Mouse (Mus musculus): ENCODE results near the gene P2rx6. TPM values are rescaled to one million over a fixed set of nuclear protein-coding genes. Genes with fewer than 3 reads are reported as not detected.
A peak's percentile ranks its signal among the peaks of the same experiment; 100 is the strongest.

P2rx6 gene
- polyA plus RNA-seq, 2 experiments = 0.06 TPM; not detected in 1

DNA sequence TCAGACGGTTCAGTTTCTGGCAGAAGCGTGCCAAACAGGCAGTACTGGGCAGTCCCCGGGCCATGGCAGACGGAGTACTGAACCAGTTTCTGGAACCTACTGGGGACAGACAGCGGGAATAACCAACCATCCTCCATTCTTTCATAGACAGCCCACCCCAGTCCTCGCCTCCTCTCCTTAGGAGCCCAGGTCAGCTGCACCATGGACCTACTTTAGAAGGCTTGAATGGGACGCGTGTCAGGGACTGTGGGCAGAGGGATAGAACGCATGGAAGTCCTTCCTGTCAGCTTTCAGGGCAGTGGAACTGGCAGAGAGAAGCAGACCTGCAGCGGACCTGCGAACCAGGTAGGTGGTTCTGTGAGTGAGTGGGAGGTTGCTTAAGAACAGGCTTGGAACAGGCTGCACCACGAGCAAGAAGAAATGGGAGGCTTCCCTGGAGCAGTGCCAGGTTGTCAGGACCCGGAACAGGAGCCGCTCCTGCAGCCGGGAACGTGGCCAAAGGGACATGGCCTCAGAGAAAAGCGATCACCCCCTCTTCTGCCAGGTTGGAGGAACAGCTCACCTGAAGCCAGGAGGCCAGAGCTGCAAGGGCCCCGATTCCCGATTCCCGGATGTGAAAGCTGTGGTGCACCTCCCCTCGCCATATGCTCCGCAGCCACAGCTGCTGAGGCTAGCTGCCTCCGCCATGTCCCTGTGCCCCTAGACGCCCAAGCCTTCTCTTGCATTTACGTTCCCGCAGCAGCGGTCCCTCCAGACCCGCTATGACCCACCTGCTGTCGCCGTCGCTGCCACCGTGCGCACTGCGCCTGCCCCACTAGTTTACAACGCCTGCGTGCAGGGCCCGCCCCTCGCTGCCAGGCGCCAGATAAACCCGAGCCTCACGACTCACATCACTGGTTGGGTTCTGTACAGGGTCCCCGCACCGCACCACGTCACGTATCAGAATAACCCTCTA, 14.5 kb downstream of the P2rx6 start:
- Histone ChIP-seq H3K9me3 (ENCODE audit: control insufficient read depth, low read length) (no peaks in the 10 kb centered on the region), H3K27ac (no peak overlapping the region), H3K4me3 (ENCODE audit: insufficient read depth in 1 of 2, low read depth in 2 of 2, low read length in 2 of 2) (peak overlapping the region; percentile 47 to 52), H3K4me2 (ENCODE audit: low read depth) (peak overlapping the region; percentile 68), H3K36me3 (replicated peaks; ENCODE audit: control insufficient read depth, insufficient read depth, low read depth) (no peaks in the 10 kb centered on the region), H3K27me3 (ENCODE audit: control insufficient read depth, insufficient read depth, low read length) (peaks cover 8% of the 10 kb centered on the region), H3K9ac (replicated peaks) (peak overlapping the region; percentile 20; the same call in 1 of the 2 replicates), H3K4me1 (replicated peaks; ENCODE audit: control insufficient read depth in 2 of 2, insufficient read depth in 2 of 2, low read length in 1 of 2) (no peaks in the 10 kb centered on the region)
- 13% methylated on average over 44 of the region's 45 CpGs for WGBS (ENCODE audit: insufficient replicate concordance)
- peak; percentile 52 for ATAC-seq (ENCODE audit: insufficient read depth)
- no peak for DNase-seq (ENCODE audit: low read depth in 3 of 3, low spot score in 3 of 3)
- no peak for TF ChIP-seq EP300 (IDR thresholded peaks at IDR 0.05; ENCODE audit: low read depth)
- TF ChIP-seq CTCF (IDR thresholded peaks at IDR 0.05; ENCODE audit: low read depth) = no peak

- DNase-seq (ENCODE audit: low read depth in 3 of 3, low spot score in 3 of 3) = no peak
- Histone ChIP-seq H3K4me1 (replicated peaks; ENCODE audit: control insufficient read depth in 2 of 2, insufficient read depth in 2 of 2, low read length in 1 of 2) (no peaks in the 10 kb centered on the region), H3K27me3 (ENCODE audit: control insufficient read depth, insufficient read depth, low read length) (peaks cover 8% of the 10 kb centered on the region), H3K4me2 (ENCODE audit: low read depth) (peak overlapping the region; percentile 68), H3K36me3 (replicated peaks; ENCODE audit: control insufficient read depth, insufficient read depth, low read depth) (no peaks in the 10 kb centered on the region), H3K4me3 (ENCODE audit: insufficient read depth in 1 of 2, low read depth in 2 of 2, low read length in 2 of 2) (no peak overlapping the region; a peak in 1 of 4 replicates), H3K27ac (no peak overlapping the region), H3K9ac (replicated peaks) (no peak overlapping the region), H3K9me3 (ENCODE audit: control insufficient read depth, low read length) (no peaks in the 10 kb centered on the region)
- ATAC-seq (ENCODE audit: insufficient read depth) = no peak
- 26% methylated on average over 8 of the region's 8 CpGs for WGBS (ENCODE audit: insufficient replicate concordance)
- TF ChIP-seq CTCF (IDR thresholded peaks at IDR 0.05; ENCODE audit: low read depth) (no peak), EP300 (IDR thresholded peaks at IDR 0.05; ENCODE audit: low read depth) (no peak)
These were observed 15.1 kb downstream of the P2rx6 start for GRCm38 (mm10) chr16:17576825-17577215.

GRCm38 (mm10) chr16:17583064-17583463, 21.4 kb downstream of the P2rx6 start, which contains the start of gene Slc7a4:
Gene Slc7a4 (minus strand): TSS chr16:17583214.
- TF ChIP-seq EP300 (IDR thresholded peaks at IDR 0.05; ENCODE audit: low read depth) = no peak
- peak; percentile 84 for TF ChIP-seq CTCF (IDR thresholded peaks at IDR 0.05; ENCODE audit: low read depth)
- H3K36me3 ChIP-seq (replicated peaks; ENCODE audit: control insufficient read depth, insufficient read depth, low read depth) = no peaks in the 10 kb centered on the region
- H3K27ac ChIP-seq = no peak within 1 kb of the TSS
- H3K9me3 ChIP-seq (ENCODE audit: control insufficient read depth, low read length) = no peaks in the 10 kb centered on the region; the same call in 1 of the 2 replicates
- ATAC-seq (ENCODE audit: insufficient read depth) (no peak), DNase-seq (ENCODE audit: low read depth in 3 of 3, low spot score in 3 of 3) (peak in 1 of 3 experiments; percentile 17)
- no peaks in the 10 kb centered on the region for H3K4me1 ChIP-seq (replicated peaks; ENCODE audit: control insufficient read depth in 2 of 2, insufficient read depth in 2 of 2, low read length in 1 of 2)
- H3K27me3 ChIP-seq (ENCODE audit: control insufficient read depth, insufficient read depth, low read length) = no peaks in the 10 kb centered on the region
- WGBS (ENCODE audit: insufficient replicate concordance) = 25% methylated on average over 8 of the region's 8 CpGs
- no peak within 1 kb of the TSS for H3K4me3 ChIP-seq (ENCODE audit: insufficient read depth in 1 of 2, low read depth in 2 of 2, low read length in 2 of 2)
- no peak within 1 kb of the TSS for H3K9ac ChIP-seq (replicated peaks)
- no peak within 1 kb of the TSS for H3K4me2 ChIP-seq (ENCODE audit: low read depth)

DNA sequence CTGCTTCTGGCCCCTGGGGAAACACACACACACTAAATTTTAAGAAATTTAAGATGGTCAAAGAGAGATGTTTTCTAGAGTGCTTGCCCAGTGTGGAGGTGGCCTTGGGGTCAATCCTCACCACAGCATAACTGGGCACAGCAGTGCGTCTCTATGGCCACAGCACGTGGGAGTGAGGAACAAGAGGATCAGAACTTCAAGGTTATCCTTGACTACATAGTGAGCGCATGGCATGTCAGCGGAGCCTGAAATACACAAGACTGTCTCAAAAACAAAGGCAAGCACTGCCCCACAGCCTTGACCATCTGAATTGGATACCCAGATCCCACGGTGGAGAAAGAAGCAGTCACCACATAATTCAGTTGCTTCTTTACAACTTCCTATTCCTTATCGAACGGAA, 22.9 kb downstream of the P2rx6 start:
- Histone ChIP-seq H3K9me3 (ENCODE audit: control insufficient read depth, low read length) (no peaks in the 10 kb centered on the region; the same call in 1 of the 2 replicates), H3K4me1 (replicated peaks; ENCODE audit: control insufficient read depth in 2 of 2, insufficient read depth in 2 of 2, low read length in 1 of 2) (no peaks in the 10 kb centered on the region), H3K27ac (no peak overlapping the region), H3K27me3 (ENCODE audit: control insufficient read depth, insufficient read depth, low read length) (no peaks in the 10 kb centered on the region), H3K9ac (replicated peaks) (no peak overlapping the region), H3K4me3 (ENCODE audit: insufficient read depth in 1 of 2, low read depth in 2 of 2, low read length in 2 of 2) (no peak overlapping the region), H3K36me3 (replicated peaks; ENCODE audit: control insufficient read depth, insufficient read depth, low read depth) (no peaks in the 10 kb centered on the region), H3K4me2 (ENCODE audit: low read depth) (no peak overlapping the region)
- TF ChIP-seq CTCF (IDR thresholded peaks at IDR 0.05; ENCODE audit: low read depth) (no peak), EP300 (IDR thresholded peaks at IDR 0.05; ENCODE audit: low read depth) (no peak)
- ATAC-seq (ENCODE audit: insufficient read depth) = no peak
- WGBS (ENCODE audit: insufficient replicate concordance) = 79% methylated on average over 7 of the region's 7 CpGs
- DNase-seq (ENCODE audit: low read depth in 3 of 3, low spot score in 3 of 3) = no peak

DNA sequence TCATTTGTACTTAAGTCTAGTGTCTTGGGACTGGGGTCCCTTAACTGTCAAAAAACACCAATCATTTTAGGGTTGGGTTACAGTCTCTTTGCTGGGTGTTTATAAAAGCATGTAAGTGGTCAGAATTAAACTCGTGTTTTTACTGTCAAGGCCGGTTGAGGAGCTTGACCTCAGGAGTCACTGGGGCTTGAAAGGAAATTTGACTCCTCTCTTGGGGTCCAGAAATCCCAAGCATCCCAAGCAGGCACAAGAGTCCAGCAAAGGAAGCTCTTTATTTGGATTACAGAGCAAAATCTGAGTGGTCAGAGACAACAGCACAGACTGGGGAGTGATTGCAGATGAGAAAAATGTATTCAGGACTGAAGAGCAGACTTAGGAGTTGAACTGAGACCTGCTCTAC, 29.0 kb downstream of the P2rx6 start:
- Histone ChIP-seq H3K4me1 (replicated peaks; ENCODE audit: control insufficient read depth in 2 of 2, insufficient read depth in 2 of 2, low read length in 1 of 2) (no peaks in the 10 kb centered on the region), H3K9me3 (ENCODE audit: control insufficient read depth, low read length) (no peaks in the 10 kb centered on the region; the same call in 1 of the 2 replicates), H3K36me3 (replicated peaks; ENCODE audit: control insufficient read depth, insufficient read depth, low read depth) (no peaks in the 10 kb centered on the region), H3K4me2 (ENCODE audit: low read depth) (no peak overlapping the region), H3K27me3 (ENCODE audit: control insufficient read depth, insufficient read depth, low read length) (no peaks in the 10 kb centered on the region), H3K9ac (replicated peaks) (no peak overlapping the region), H3K4me3 (ENCODE audit: insufficient read depth in 1 of 2, low read depth in 2 of 2, low read length in 2 of 2) (no peak overlapping the region), H3K27ac (no peak overlapping the region)
- no peak for ATAC-seq (ENCODE audit: insufficient read depth)
- no peak for TF ChIP-seq EP300 (IDR thresholded peaks at IDR 0.05; ENCODE audit: low read depth)
- no peak for TF ChIP-seq CTCF (IDR thresholded peaks at IDR 0.05; ENCODE audit: low read depth)
- WGBS (ENCODE audit: insufficient replicate concordance) = 55% methylated on average over 2 of the region's 2 CpGs
- no peak for DNase-seq (ENCODE audit: low read depth in 3 of 3, low spot score in 3 of 3)
